Mouse (Mus musculus) embryonic facial prominence, embryonic 10.5 days (tissue): ENCODE results near the gene Iqsec3. TPM values are rescaled to one million over a fixed set of nuclear protein-coding genes. Genes with fewer than 3 reads are reported as not detected.

ENCODE experiments used
- DNase-seq: peaks from one replicate; pipeline ENCODE4 v3.0.0-alpha.2; 2017; ENCODE audit warnings: low spot score
- H3K27ac ChIP-seq: fragments of 300-500 bp; sonication (generic); replicated peaks from 2 replicates; pipeline ENCODE4 v1.5.1; 2016; ENCODE audit warnings: mild to moderate bottlenecking
- H3K27me3 ChIP-seq: fragments of 300-500 bp; sonication (generic); replicated peaks from 2 replicates; pipeline ENCODE4 v1.6.1; 2016; ENCODE audit warnings: low read depth, mild to moderate bottlenecking; ENCODE audit not compliant: poor library complexity, severe bottlenecking
- H3K36me3 ChIP-seq: fragments of 300-500 bp; sonication (generic); replicated peaks from 2 replicates; pipeline ENCODE4 v1.6.1; 2016; ENCODE audit warnings: mild to moderate bottlenecking, moderate library complexity
- H3K4me1 ChIP-seq: fragments of 300-500 bp; sonication (generic); 2 replicates; pipeline ENCODE4 v1.6.1; 2016
- H3K4me3 ChIP-seq: fragments of 300-500 bp; sonication (generic); 2 replicates; pipeline ENCODE4 v1.5.1; 2016; ENCODE audit warnings: mild to moderate bottlenecking, moderate library complexity
- H3K9me3 ChIP-seq: fragments of 300-500 bp; sonication (generic); 2 replicates; pipeline ENCODE4 v1.6.1; 2016; ENCODE audit warnings: mild to moderate bottlenecking
- WGBS: fragments of 180-500 bp; shearing (Covaris S2); methylation state at CpG from one replicate; pipeline ENCODE4 v1.1.7; 2016; 5-methylcytosine and 5-hydroxymethylcytosine counted together
- microRNA-seq: library from miRNA; unstranded; fragments of <30 nt; microRNA quantifications from one replicate; pipeline ENCODE4, GENCODE M21; 2017
- polyA plus RNA-seq: library from polyadenylated mRNA; unstranded; fragments of >200 nt; fragmentation: Nextera tagmentation; extraction: Ambion mirVana; gene quantifications from 2 replicates; pipeline ENCODE4 v1.2.1, GENCODE M21; 2016

The Iqsec3 gene
- polyA plus RNA-seq, 1 experiment from 2014 or later = 0.17 TPM

GRCm38 (mm10) chr6:121325298-121325697 lies 148.2 kb downstream of the Iqsec3 start:
- H3K27ac ChIP-seq = no peak overlapping the region; the same call in 1 of the 2 replicates
- no peaks in the 10 kb centered on the region for H3K9me3 ChIP-seq
- peaks cover 32% of the 10 kb centered on the region for H3K4me1 ChIP-seq
- 90% methylated on average over 3 of the region's 3 CpGs for WGBS
- no peaks in the 10 kb centered on the region for H3K36me3 ChIP-seq
- no peak for DNase-seq
- H3K27me3 ChIP-seq = peaks cover 7% of the 10 kb centered on the region; the same call in 1 of the 2 replicates
- no peak overlapping the region for H3K4me3 ChIP-seq

Small RNA genes within 50 kb of the gene (microRNA-seq; reads per million reads assigned to microRNA genes)
- not detected for gene Gm24855

Other genes starting within 250 kb of the Iqsec3 start
- 0.39 and 0.50 TPM in 2 replicates for gene Usp18, start 227.8 kb downstream of the Iqsec3 start, polyA plus RNA-seq
- gene Slc6a13, start 173.5 kb downstream of the Iqsec3 start, polyA plus RNA-seq = 1.3 and 1.8 TPM in 2 replicates
- gene Slc6a12, start 130.6 kb downstream of the Iqsec3 start, polyA plus RNA-seq = 0.29 TPM in 1 of 2 replicates, not detected in the other
- gene A2m, start 161.7 kb upstream of the Iqsec3 start, polyA plus RNA-seq = 1.7 and 2.3 TPM in 2 replicates